Mouse (Mus musculus) CH12.LX (cell line): ENCODE measurements around the gene Pld5.

ENCODE experiments used
- BHLHE40 ChIP-seq: IDR thresholded peaks from 2 replicates; pipeline ENCODE4 v1.6.1; 2011; ENCODE audit warnings: mild to moderate bottlenecking, low read depth, low read length, improper control_type of control experiment
- CHD1 ChIP-seq: IDR thresholded peaks from 2 replicates; pipeline ENCODE4 v1.6.1; 2012; ENCODE audit warnings: low read depth, low read length, improper control_type of control experiment, inconsistent platforms
- CHD2 ChIP-seq: IDR thresholded peaks from 2 replicates; pipeline ENCODE4 v1.6.1; 2011; ENCODE audit warnings: low read length, improper control_type of control experiment
- CTCF ChIP-seq, 2 experiments: IDR thresholded peaks in 1 of 2; conservative IDR thresholded peaks in 1 of 2; 2 replicates each; pipeline ENCODE4 v1.5.1; 2011 to 2012; ENCODE audit warnings: low read depth in 2 of 2, low read length in 2 of 2, improper control_type of control experiment in 1 of 2, inconsistent platforms in 1 of 2, mild to moderate bottlenecking in 1 of 2, moderate library complexity in 1 of 2
- EP300 ChIP-seq: IDR thresholded peaks from 2 replicates; pipeline ENCODE4 v1.6.1; 2011; ENCODE audit warnings: low read length, improper control_type of control experiment
- JUND ChIP-seq: conservative IDR thresholded peaks from 2 replicates; pipeline ENCODE4 v1.6.1; 2011; ENCODE audit warnings: low read depth, low read length, improper control_type of control experiment
- MAX ChIP-seq: IDR thresholded peaks from 2 replicates; pipeline ENCODE4 v1.6.1; 2011; ENCODE audit warnings: low read length, improper control_type of control experiment
- NRF1 ChIP-seq: IDR thresholded peaks from 2 replicates; pipeline ENCODE4 v1.6.1; 2014; ENCODE audit warnings: low read depth, mild to moderate bottlenecking, inconsistent platforms, low read length, improper control_type of control experiment, moderate library complexity
- POLR2A ChIP-seq: IDR thresholded peaks from 2 replicates; pipeline ENCODE4 v1.6.1; 2011; ENCODE audit warnings: low read depth, mild to moderate bottlenecking, improper control_type of control experiment, low read length
- RAD21 ChIP-seq: IDR thresholded peaks from 2 replicates; pipeline ENCODE4 v1.6.1; 2011; ENCODE audit warnings: low read depth, mild to moderate bottlenecking, low read length, improper control_type of control experiment, moderate library complexity
- SIN3A ChIP-seq: IDR thresholded peaks from 2 replicates; pipeline ENCODE4 v1.6.1; 2012; ENCODE audit warnings: low read length, improper control_type of control experiment, inconsistent platforms
- TCF12 ChIP-seq: IDR thresholded peaks from 2 replicates; pipeline ENCODE4 v1.6.1; 2014; ENCODE audit warnings: low read depth, mild to moderate bottlenecking, inconsistent platforms, low read length, improper control_type of control experiment
- USF2 ChIP-seq: conservative IDR thresholded peaks from 2 replicates; pipeline ENCODE4 v1.6.1; 2011; ENCODE audit warnings: low read depth, low read length, improper control_type of control experiment
- ZNF384 ChIP-seq: IDR thresholded peaks from 2 replicates; pipeline ENCODE4 v1.6.1; 2012; ENCODE audit warnings: low read depth, low read length, improper control_type of control experiment, inconsistent platforms

GRCm38 (mm10) chr1:176076799-176077198, 198.3 kb downstream of the Pld5 start:
- TF ChIP-seq SIN3A (no peak), RAD21 (no peak), CTCF (conservative IDR thresholded peaks at IDR 0.05 in 1 of 2, IDR thresholded peaks at IDR 0.05 in 1 of 2; ENCODE audit: low read depth in 2 of 2, low read length in 2 of 2) (no peak), ZNF384 (no peak), TCF12 (no peak), EP300 (no peak), BHLHE40 (no peak), POLR2A (no peak), CHD2 (no peak), CHD1 (no peak), JUND (no peak), MAX (no peak), USF2 (no peak), NRF1 (no peak)
